Mouse (Mus musculus): ENCODE results near the gene Zfp462. TPM values are rescaled to one million over a fixed set of nuclear protein-coding genes. Genes with fewer than 3 reads are reported as not detected.

Zfp462 gene
- total RNA-seq, 1 experiment from 2014 or later, result 48.8 TPM

GRCm38 (mm10) chr4:55047266-55047665, 102.4 kb downstream of the Zfp462 start:
- no peak for DNase-seq

DNA sequence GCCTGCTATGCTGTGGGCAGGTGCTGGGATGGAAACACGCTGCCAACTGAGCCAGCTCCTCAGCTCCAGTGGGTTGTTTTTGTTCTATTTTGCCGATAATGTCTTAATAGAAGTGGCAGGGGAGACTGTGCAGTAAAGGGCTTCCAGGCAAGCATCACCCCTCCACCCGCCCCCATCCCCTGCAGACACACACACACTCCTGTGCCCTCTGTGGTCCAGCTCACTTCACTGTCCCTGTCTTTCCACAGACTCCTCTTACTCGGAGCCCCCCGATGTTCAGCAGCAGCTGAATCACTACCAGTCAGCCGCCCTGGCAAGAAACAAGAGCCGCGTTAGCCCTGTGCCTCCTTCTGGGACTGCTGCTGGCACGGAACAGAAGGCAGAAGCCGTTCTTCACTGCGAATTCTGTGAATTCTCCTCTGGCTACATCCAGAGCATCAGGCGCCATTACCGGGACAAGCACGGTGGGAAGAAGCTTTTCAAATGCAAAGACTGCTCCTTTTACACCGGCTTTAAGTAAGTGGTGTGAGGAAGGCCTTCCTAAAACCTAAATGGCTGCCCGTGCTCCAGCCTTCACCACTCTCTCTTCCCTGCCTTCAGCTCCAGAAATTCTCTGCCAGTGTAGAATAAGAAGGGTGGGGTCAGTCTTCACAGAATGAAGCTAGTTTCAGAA, 105.2 kb downstream of the Zfp462 start:
- no peak for DNase-seq

- DNase-seq, result no peak
Measured at GRCm38 (mm10) chr4:55051345-55051744, 106.5 kb downstream of the Zfp462 start.

GRCm38 (mm10) chr4:55052686-55053085, 107.8 kb downstream of the Zfp462 start:
- DNase-seq, result no peak

DNA sequence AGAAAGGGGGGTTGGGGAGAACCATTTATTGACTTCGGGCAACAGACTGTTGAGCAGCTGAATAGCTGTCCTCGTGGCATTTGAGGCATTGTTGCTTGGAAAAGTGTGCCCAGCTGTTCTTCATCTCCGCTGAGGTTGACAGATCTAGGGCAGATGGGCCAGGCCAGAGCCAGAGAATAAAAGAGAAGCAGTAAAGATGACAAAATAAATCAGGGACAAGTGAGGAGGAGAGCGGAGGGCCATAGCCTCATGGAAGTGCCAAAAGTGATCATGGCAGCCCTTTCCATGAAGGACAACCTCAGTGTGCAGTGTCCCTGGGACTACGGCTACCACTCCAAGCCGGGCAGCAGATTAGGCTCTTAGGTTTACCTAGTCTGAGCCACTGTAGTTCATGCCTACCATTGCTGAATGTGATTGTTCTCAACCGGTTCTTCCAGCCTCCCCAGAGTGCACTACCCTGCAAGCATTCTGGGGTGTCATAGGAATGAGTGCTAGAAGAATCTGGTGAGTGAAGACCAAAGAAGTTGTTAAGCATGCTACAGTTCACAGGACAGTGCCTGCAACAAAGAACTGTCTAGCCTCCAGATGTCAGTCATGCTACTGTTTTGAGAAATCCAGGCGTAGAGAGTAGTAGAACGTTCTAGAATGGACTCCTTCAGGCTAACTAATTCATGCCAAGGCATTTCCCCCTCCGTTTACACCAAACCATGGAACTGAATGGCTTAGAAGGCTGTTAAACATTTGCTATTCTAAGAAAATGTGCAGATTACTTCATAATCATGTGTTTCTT, 113.0 kb downstream of the Zfp462 start:
- DNase-seq, result peak; percentile 69

DNA sequence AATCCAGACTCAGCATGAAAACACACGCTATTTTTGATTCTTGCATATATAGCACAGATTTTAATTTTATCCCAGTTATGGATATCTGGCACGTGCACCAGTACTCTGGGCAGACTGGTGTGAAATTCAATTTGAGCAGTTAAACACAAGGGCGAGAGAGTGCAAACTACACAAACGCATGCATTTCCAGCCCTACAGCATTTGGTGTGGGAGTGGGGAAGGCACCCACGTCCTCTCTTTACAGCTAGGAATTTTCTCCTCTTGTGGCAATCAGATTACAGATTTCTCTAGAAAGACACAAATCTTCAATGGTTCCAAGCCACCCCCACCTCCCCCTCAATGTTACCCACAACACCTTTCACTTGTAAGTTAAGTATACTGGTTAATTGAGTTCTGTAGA, 114.1 kb downstream of the Zfp462 start:
- no peak for DNase-seq

GRCm38 (mm10) chr4:55066341-55067170, 121.7 kb downstream of the Zfp462 start:
- DNase-seq, result no peak

DNA sequence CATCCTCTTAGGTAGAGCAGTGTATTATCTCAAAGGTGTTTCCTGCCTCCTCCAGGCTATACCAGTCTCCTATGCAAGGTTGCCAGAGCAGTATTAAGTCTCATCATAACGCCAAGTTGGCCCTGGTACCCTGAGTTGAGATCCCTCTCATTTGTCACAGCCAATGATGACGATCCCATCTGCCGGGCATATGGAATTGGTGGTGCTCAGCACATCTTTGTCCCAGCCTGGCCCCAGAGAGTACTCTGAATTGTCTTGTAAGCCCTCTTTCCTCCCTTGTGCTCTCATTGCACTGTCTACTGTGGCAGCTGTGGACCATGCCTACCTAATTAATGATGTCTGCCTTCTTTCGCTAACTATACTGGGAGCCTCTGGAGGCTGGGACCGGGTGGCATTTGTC, 126.7 kb downstream of the Zfp462 start:
- DNase-seq, result no peak

DNA sequence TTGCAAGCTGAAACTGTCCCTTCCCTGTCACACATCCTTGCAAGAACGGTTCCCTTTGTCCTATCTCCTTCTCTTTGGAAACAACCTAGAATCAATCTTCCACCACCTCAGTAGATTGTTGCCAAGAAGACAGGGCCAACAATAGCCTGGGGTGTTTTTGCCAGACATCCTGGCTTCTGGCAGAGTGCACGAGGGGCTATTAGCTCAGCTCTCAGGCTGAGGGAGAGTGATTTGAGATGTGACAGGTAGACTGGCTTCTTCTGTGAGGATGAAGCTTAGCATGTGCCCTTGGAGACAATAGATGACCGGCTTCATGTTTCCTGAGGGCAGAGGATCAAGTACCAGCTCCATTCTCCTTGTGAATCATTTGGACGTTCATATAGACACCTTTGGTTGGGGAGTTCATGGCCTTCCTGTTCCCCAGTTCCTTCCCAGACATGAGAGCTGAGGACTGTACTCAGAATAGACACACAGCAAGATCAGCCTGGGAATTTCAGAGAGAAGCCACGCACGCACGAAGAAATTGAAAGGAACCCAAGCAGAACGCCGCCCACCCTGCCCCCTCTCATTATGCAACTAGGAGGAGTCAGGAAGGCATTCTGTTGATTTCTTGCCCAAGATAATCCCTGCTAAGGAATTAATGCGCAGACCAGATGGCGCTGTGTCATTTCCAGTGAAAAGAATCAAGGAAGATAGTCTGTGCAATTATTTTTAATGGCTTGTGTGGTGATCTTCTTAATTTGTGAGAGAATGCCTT, 132.5 kb downstream of the Zfp462 start:
- peak; percentile 37 for DNase-seq

- peak; percentile 62 for DNase-seq
Measured at GRCm38 (mm10) chr4:55077902-55078716, 133.3 kb downstream of the Zfp462 start.

DNA sequence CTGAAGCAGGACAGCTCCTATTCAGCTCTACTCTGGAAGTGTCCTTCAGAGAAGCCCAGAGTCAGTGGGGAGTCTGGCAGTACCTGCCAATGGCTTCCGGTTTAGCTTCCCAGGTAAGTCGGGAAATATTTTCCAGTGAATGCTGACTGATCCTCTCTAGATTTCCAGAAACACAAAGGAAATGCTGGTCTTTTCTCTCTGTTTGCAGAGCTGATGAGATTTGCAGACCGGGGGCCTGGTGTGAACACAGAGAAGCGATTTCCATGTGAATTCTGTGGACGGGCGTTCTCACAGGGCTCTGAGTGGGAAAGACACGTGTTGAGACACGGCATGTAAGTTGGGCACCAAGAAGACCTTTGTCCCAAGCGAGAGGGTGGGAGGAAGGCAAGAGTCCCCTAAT, 134.2 kb downstream of the Zfp462 start:
- DNase-seq, result no peak

- DNase-seq, result no peak
Measured at GRCm38 (mm10) chr4:55084080-55084688, 139.3 kb downstream of the Zfp462 start.

DNA sequence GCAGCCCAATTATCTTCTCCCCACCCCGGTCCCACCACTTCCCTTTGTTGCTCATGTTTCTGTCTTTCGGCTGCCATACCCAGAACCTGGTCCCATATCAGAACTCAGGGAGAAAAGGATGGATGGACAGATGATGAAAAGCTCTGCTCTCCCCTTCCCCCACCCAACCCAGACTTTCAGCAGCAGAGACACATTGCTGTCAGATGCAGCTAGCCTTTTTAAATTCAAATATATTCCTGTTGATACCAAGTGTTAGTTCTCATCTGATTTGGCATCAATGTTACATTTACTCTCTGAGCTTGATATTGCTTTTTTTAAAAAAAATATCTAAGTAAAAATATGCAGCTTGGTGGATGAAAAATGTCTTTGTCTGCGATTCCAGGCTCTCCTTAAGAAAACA, 143.3 kb downstream of the Zfp462 start:
- no peak for DNase-seq

- no peak for DNase-seq
Measured at GRCm38 (mm10) chr4:55088922-55089321, 144.1 kb downstream of the Zfp462 start.

DNA sequence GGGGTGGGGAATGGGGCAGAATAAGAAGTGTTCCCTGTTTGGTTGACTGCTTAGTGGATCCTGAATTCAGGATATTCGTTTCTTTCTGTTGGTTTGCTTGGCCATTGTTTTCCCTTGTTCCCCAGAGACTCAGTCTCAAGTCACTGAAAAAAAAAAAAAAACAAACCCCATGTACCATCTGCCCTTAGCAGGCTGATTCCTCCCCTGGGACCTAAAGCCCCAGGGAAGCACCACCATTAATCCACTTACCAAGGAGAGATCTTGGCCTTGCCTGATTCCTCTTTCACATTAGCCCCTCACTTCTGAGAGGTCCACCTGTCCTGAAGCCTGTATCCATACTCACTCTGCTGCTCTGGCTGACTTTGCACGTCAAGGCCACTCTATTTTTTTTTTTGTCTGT, 152.3 kb downstream of the Zfp462 start:
- no peak for DNase-seq

GRCm38 (mm10) chr4:55098366-55098765, 153.5 kb downstream of the Zfp462 start:
- no peak for DNase-seq

DNA sequence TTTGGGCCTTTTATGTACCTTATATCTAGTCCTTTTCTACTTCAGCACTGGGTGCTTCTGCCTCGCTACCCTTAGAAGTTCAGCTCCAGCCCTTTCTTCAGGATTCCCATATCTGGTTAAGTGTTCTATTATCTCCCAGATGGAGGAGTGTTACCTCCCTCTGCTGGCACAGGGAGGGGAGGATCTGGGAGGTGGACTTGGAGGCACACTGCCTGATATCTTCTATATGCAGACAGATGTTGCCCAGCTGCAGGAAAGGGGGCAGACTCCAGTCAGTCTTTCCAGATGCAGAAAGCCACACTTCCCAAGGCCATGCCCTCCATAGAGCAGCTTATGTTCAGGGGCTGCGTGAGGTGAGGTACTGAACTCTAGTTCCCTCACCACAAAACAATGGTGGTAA, 156.0 kb downstream of the Zfp462 start:
- peak; percentile 34 for DNase-seq

- DNase-seq, result no peak
Measured at GRCm38 (mm10) chr4:55101601-55102000, 156.8 kb downstream of the Zfp462 start.

DNA sequence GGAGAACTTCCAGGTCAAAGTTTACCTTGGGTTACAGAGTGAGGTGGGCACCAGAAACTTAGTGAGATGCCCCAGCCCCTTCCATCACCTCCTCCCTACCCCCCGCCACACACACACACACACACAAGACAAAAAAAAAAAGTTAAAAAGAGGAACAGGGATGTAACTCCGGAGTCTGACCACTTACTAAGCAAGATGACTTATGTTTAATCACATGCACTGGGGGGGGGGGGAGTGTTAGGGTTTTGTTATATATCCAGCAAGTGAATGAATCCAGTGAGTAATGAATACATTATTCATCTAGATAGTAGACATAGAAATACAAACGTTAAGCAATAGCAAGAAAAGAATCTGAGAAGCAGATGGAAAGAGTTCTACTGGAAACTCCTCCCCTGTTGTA, 157.5 kb downstream of the Zfp462 start:
- DNase-seq, result no peak

GRCm38 (mm10) chr4:55103575-55103974, 158.7 kb downstream of the Zfp462 start:
- no peak for DNase-seq
